Mouse (Mus musculus): ENCODE data around the gene Syde2. TPM values are rescaled to one million over a fixed set of nuclear protein-coding genes. Genes with fewer than 3 reads are reported as not detected.
A peak's percentile ranks its signal among the peaks of the same experiment; 100 is the strongest.

Gene Syde2
- polyA plus RNA-seq, 1 experiment, result 6.1 TPM

GRCm38 (mm10) chr3:145945904-145946303, 41.8 kb upstream of the Syde2 start:
- Histone ChIP-seq H3K36me3 (ENCODE audit: control insufficient read depth, insufficient read depth, low read length) (peaks cover 4% of the 10 kb centered on the region; the same call in 1 of the 2 replicates), H3K4me1 (ENCODE audit: control insufficient read depth, insufficient read depth, low read length) (no peaks in the 10 kb centered on the region; the same call in 1 of the 2 replicates), H3K27me3 (replicated peaks; ENCODE audit: control insufficient read depth, insufficient read depth, low read length) (no peaks in the 10 kb centered on the region), H3K27ac (ENCODE audit: insufficient read depth, low read depth, low read length) (no peak overlapping the region), H3K4me3 (ENCODE audit: insufficient read depth, low read depth, low read length) (no peak overlapping the region)
- no peak for DNase-seq
- WGBS, result 96% methylated on average over 3 of the region's 3 CpGs
- no peak for TF ChIP-seq POLR2A (IDR thresholded peaks at IDR 0.05; ENCODE audit: low read depth, low read length)
- no peak for TF ChIP-seq CTCF (conservative IDR thresholded peaks at IDR 0.05; ENCODE audit: insufficient read depth, insufficient read length, low read depth, low read length)

DNA sequence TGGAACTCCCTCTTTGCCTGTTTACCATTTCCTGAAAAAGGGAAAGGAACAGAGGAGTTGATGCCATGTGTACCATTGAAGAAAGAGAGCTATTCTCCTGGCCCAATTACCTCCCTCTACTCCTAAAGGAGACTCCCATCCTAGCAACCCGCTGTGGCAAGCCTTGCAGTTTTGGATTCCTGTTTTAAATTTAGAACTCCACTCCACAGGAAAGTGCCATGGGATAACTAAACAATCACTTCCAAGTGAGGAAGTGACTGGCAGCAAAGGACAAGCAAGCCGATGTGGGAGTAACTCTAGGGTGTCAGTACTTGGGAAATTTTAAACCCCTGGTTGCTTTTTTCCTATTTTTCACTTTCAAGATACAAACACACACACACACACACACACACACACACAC, 41.0 kb upstream of the Syde2 start:
- no peak for TF ChIP-seq POLR2A (IDR thresholded peaks at IDR 0.05; ENCODE audit: low read depth, low read length)
- TF ChIP-seq CTCF (conservative IDR thresholded peaks at IDR 0.05; ENCODE audit: insufficient read depth, insufficient read length, low read depth, low read length), result no peak
- no peaks in the 10 kb centered on the region; the same call in 1 of the 2 replicates for H3K4me1 ChIP-seq (ENCODE audit: control insufficient read depth, insufficient read depth, low read length)
- H3K36me3 ChIP-seq (ENCODE audit: control insufficient read depth, insufficient read depth, low read length), result peaks cover 4% of the 10 kb centered on the region; the same call in 1 of the 2 replicates
- no peak overlapping the region for H3K27ac ChIP-seq (ENCODE audit: insufficient read depth, low read depth, low read length)
- WGBS, result 39% methylated on average over 2 of the region's 2 CpGs
- no peaks in the 10 kb centered on the region for H3K27me3 ChIP-seq (replicated peaks; ENCODE audit: control insufficient read depth, insufficient read depth, low read length)
- DNase-seq, result no peak
- no peak overlapping the region for H3K4me3 ChIP-seq (ENCODE audit: insufficient read depth, low read depth, low read length)

- WGBS, result 51% methylated on average over 6 of the region's 6 CpGs
- TF ChIP-seq POLR2A (IDR thresholded peaks at IDR 0.05; ENCODE audit: low read depth, low read length) (no peak), CTCF (conservative IDR thresholded peaks at IDR 0.05; ENCODE audit: insufficient read depth, insufficient read length, low read depth, low read length) (no peak)
Observed at GRCm38 (mm10) chr3:145947539-145948204, 40.0 kb upstream of the Syde2 start.

DNA sequence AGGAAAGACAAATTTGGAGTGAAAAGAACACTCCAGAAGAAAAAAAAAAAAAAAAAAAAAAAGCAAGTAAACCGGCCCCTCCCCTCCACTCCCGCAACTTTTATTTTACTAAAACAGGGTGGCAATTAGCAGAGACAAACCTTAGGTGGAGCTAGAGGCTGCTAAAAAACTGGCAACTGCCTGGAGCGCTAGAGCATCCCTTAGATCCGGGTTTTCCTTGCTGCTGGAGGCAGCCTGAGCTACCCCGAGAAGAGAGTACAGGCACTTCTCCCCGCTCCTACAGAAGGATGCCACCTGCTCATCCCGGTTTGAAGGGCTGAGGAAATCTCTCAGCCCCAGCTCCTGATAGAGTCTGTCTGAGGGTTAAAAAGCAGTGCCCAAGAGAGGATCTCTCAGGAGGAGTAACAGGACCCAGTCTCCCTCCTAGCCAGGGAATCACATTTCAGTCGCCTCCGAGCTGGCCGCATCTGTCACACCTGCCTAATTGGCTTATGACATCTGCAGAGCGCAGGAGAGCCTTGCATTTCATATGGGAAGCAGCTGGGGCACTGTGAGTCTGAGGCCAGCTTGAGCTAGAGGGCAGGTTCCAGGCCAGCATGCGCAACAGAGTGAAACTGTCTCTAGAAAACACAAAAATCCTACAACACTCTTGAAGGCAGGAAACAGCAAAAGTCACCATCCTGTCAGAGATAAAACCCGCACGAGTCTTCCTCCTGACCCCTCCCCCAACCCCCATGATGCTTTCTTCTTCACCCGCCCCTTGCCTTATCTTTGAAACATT, 37.4 kb upstream of the Syde2 start:
- WGBS, result 14% methylated on average over 15 of the region's 15 CpGs
- Histone ChIP-seq H3K27ac (ENCODE audit: insufficient read depth, low read depth, low read length) (no peak overlapping the region), H3K36me3 (ENCODE audit: control insufficient read depth, insufficient read depth, low read length) (no peaks in the 10 kb centered on the region), H3K4me3 (ENCODE audit: insufficient read depth, low read depth, low read length) (no peak overlapping the region), H3K27me3 (replicated peaks; ENCODE audit: control insufficient read depth, insufficient read depth, low read length) (no peaks in the 10 kb centered on the region), H3K4me1 (ENCODE audit: control insufficient read depth, insufficient read depth, low read length) (no peaks in the 10 kb centered on the region; the same call in 1 of the 2 replicates)
- TF ChIP-seq POLR2A (IDR thresholded peaks at IDR 0.05; ENCODE audit: low read depth, low read length) (no peak), CTCF (conservative IDR thresholded peaks at IDR 0.05; ENCODE audit: insufficient read depth, insufficient read length, low read depth, low read length) (peak; percentile 74)
- peak; percentile 74 for DNase-seq

More at GRCm38 (mm10) chr3:145947539-145948204, 40.0 kb upstream of the Syde2 start:
- DNase-seq, result no peak
- Histone ChIP-seq H3K36me3 (ENCODE audit: control insufficient read depth, insufficient read depth, low read length) (peaks cover 4% of the 10 kb centered on the region; the same call in 1 of the 2 replicates), H3K27me3 (replicated peaks; ENCODE audit: control insufficient read depth, insufficient read depth, low read length) (no peaks in the 10 kb centered on the region), H3K4me1 (ENCODE audit: control insufficient read depth, insufficient read depth, low read length) (no peaks in the 10 kb centered on the region; the same call in 1 of the 2 replicates), H3K4me3 (ENCODE audit: insufficient read depth, low read depth, low read length) (no peak overlapping the region), H3K27ac (ENCODE audit: insufficient read depth, low read depth, low read length) (no peak overlapping the region)

- no peak for DNase-seq
- H3K4me3 ChIP-seq (ENCODE audit: insufficient read depth, low read depth, low read length), result no peak overlapping the region
- H3K27me3 ChIP-seq (replicated peaks; ENCODE audit: control insufficient read depth, insufficient read depth, low read length), result no peaks in the 10 kb centered on the region
- H3K27ac ChIP-seq (ENCODE audit: insufficient read depth, low read depth, low read length), result no peak overlapping the region
- H3K36me3 ChIP-seq (ENCODE audit: control insufficient read depth, insufficient read depth, low read length), result no peaks in the 10 kb centered on the region
- WGBS, result 44% methylated on average over 5 of the region's 5 CpGs
- H3K4me1 ChIP-seq (ENCODE audit: control insufficient read depth, insufficient read depth, low read length), result no peaks in the 10 kb centered on the region; the same call in 1 of the 2 replicates
- no peak for TF ChIP-seq CTCF (conservative IDR thresholded peaks at IDR 0.05; ENCODE audit: insufficient read depth, insufficient read length, low read depth, low read length)
Observed at GRCm38 (mm10) chr3:145950815-145951130, 36.9 kb upstream of the Syde2 start.

- Histone ChIP-seq H3K4me1 (ENCODE audit: control insufficient read depth, insufficient read depth, low read length) (no peaks in the 10 kb centered on the region; the same call in 1 of the 2 replicates), H3K27me3 (replicated peaks; ENCODE audit: control insufficient read depth, insufficient read depth, low read length) (no peaks in the 10 kb centered on the region), H3K4me3 (ENCODE audit: insufficient read depth, low read depth, low read length) (no peak overlapping the region), H3K27ac (ENCODE audit: insufficient read depth, low read depth, low read length) (no peak overlapping the region), H3K36me3 (ENCODE audit: control insufficient read depth, insufficient read depth, low read length) (no peaks in the 10 kb centered on the region)
- no peak for DNase-seq
- WGBS, result 74% methylated on average over 17 of the region's 17 CpGs
- no peak for TF ChIP-seq CTCF (conservative IDR thresholded peaks at IDR 0.05; ENCODE audit: insufficient read depth, insufficient read length, low read depth, low read length)
- no peak for TF ChIP-seq POLR2A (IDR thresholded peaks at IDR 0.05; ENCODE audit: low read depth, low read length)
Observed at GRCm38 (mm10) chr3:145951287-145952165, 36.1 kb upstream of the Syde2 start.

Measured in kidney, adult 2 months (tissue).